Mouse (Mus musculus) kidney, postnatal 14 days (tissue): ENCODE measurements around the gene Zfp747.
"Not testable (repeated sequence)": the region's sequence is repeated elsewhere in the genome, so short reads cannot be mapped to it uniquely, and the experiment has no call there.

ENCODE experiments used
- DNase-seq: peaks from one replicate; pipeline ENCODE4 v3.0.0; 2022; ENCODE audit warnings: mixed read lengths

Gene Zfp747

GRCm38 (mm10) chr7:127371213-127371612 lies 4.6 kb downstream of the Zfp747 start:
- no peak for DNase-seq

- no peak for DNase-seq
Measured at GRCm38 (mm10) chr7:127366249-127366648, 9.6 kb downstream of the Zfp747 start.

DNA sequence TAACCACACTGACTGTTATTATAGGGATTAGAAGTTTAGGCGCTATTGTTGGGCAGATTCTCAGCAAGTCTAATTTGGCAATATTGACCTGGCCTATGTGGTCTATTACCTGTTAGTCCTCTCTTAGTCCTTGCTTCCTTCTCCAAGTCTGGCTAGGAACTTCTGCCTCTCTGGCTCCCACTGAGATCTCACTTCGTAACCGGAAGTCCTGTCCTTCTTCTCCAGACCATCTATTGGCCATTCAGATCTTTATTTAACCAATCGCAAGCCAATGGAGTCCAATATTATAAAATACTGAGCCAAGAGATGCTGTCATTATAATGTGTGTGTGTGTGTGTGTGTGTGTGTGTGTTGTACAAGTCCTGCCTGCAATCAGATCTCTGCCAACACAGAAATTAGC lies 11.7 kb downstream of the Zfp747 start:
- peak; percentile 27 for DNase-seq

GRCm38 (mm10) chr7:127363475-127363921 lies 12.4 kb downstream of the Zfp747 start:
- peak; percentile 53 for DNase-seq

DNA sequence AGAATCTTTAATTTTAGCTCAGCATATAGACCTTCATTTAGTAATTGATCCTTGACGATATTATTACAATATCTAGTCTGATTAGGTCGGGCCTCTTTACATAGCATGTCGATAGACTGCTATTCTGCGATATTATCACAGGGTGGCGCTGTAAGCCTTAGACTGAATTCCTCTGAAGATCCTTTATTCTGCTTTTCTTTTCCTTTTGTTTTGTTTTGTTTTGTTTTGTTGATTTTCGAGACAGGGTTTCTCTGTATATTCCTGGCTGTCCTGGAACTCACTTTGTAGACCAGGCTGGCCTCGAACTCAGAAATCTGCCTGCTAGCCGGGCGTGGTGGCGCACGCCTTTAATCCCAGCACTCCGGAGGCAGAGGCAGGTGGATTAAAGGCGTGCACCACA lies 13.4 kb downstream of the Zfp747 start:
- peak; percentile 52 for DNase-seq

DNA sequence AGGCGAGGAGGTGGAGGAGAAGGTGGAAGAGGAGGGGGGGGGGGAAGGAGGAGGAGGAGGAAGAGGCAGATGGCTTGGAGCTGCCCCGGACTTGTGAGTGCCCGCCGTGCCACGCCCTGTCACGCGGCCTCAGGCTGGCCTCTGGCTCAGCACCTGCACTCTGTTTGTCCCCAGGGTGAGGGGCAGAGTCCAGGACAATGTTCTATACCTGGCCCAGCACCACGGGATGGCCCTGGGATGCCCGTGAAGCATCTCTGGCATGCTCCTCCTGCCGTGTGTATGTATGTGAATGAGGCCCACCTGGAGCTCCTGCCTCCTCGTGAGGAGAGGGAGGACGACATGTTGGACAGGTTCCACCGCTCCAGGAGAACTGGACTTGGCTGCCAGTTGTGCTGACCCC lies 14.4 kb downstream of the Zfp747 start:
- DNase-seq = peak; percentile 49

GRCm38 (mm10) chr7:127360265-127360664 lies 15.6 kb downstream of the Zfp747 start:
- DNase-seq = no peak

- DNase-seq = no peak
Measured at GRCm38 (mm10) chr7:127358472-127358871, 17.4 kb downstream of the Zfp747 start.

- no peak for DNase-seq
Measured at GRCm38 (mm10) chr7:127357871-127358270, 18.0 kb downstream of the Zfp747 start.

DNA sequence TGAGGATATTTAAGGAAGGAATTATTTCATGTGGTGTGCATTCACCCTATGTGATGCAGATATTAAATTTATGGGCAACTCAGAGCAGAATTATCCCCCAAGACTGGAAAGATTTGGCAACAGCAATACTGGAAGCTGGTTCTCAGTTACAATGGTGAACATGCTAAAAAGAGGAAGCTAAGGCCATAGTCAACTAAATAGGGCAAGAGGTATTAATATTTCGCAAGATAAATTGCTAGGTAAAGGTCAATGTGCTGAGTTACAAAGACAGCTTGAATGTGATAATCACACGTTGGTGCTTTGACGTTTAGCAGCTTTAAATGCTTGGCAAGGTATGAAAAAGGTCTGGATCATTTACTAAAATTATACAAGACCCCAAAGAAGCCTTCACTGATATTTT lies 20.1 kb downstream of the Zfp747 start:
- no peak for DNase-seq

GRCm38 (mm10) chr7:127351230-127352004 lies 24.4 kb downstream of the Zfp747 start:
- no peak for DNase-seq

GRCm38 (mm10) chr7:127346676-127347075 lies 29.2 kb downstream of the Zfp747 start:
- DNase-seq = peak; percentile 86

DNA sequence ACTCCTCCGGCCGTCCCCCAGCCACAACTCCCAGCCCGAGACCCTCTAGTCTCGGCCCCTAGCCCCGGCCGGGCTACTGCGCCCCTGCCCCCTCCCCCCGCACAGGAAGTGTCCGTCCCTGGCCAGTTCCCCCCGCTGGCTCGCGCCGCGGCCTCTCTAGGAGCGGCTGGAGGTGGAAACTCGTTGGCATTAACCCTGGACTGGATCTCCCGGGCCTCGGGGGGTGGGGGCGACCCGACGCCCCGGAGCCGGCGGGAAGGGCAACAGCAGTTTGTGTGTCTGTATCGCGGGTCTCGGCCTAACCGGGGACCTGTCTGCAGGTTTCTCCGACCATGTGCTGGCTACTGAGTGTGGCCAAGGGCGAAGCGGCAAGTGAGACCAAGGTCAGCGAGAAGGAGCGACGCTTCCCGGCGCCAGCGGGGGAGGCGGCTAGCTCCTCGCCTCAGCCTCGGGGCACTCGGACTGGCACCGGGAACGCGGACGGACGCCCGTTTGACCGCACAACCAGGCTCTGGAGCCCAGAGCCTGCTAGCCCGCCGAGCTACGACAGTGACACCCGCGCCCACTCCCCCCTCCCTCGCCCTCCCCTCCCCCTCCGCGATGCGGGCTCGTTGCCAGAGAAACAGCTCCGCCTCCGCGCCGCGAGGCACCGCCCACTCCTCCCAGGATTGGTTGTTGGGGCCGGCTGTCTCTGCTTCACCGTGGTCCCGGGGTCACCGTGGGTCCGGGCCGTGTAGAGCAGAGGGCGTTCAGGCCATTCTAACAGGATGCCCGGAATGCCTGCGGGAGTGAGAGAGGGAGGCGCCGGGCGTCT lies 30.1 kb downstream of the Zfp747 start, which contains the start of gene Zfp768:
Gene Zfp768, minus strand, starts transcription at position 78 of the 814 bp plus-strand sequence.
- DNase-seq = peak; percentile 96

- DNase-seq = peak; percentile 83
Measured at GRCm38 (mm10) chr7:127345092-127345491, 30.8 kb downstream of the Zfp747 start.

DNA sequence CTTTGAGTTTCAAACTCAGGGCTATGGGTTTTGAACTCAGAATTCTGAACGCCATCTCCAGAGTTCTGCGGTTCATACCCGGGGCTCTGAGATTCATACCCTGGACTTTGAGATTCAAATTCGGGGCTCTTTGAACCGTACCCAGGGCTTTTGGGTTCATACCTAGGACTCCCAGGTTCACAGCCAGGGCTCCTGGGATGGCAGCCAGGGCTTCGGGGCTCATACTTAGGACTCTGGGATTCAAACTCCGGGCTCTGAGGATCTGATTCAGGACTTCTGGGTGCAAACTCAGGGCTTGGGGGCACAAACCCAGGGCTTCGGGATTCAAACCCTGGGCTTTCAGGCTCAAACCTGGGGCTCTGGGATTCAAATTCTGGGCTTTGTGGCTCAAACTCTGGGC lies 31.5 kb downstream of the Zfp747 start:
- DNase-seq = peak; percentile 32

DNA sequence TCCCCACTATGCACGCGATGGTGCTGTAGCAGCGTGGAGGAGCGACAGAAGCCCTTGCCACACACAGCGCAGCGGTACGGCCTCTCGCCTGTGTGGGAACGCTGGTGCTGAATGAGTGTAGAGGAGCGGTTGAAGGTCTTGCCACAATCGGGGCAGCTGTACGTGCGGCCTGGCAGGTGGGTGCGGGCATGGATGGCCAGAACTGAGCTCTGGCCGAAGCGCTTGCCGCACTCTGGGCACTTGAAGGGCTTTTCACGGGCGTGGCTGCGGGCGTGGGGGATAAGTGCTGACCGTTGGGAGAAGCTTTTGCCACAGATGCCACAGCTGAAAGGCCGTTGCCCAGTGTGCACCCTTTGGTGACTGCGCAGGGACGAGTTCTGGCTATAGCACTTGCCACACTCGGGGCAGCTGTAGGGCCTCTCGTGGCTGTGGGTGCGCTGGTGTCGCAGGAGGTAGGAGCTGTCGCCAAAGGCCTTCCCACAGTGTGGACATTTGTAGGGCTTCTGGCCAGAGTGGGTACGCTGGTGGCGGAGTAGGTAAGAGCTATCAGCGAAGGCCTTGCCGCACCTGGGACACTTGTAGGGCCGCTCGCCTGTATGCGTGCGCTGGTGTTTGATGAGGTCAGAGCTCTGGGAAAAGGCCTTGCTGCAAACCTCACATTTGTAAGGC lies 32.4 kb downstream of the Zfp747 start:
- DNase-seq = peak; percentile 15

DNA sequence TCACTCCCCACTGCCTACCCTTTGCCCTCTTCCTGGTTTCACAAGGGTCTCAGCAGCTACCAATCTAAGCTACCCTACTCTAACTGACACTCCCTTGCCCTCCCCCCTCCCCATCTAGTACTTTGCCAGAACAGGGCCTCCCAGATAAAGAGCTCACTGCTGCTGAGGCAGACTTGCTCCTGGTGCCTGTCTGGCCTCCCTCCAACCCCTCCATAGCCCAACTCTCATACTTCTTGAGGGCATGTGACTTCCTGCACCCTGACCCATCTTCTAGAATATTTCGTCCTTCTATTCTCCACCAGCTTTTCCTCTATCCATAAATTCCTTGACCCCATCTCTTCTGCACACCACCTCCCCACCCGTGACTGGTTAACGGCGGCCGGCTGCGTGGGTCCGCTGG lies 33.0 kb downstream of the Zfp747 start:
- no peak for DNase-seq

GRCm38 (mm10) chr7:127342332-127342731 lies 33.5 kb downstream of the Zfp747 start:
- peak; percentile 47 for DNase-seq

- not testable (repeated sequence) for DNase-seq
Measured at GRCm38 (mm10) chr7:127341861-127342260, 34.0 kb downstream of the Zfp747 start.

- peak; percentile 74 for DNase-seq
Measured at GRCm38 (mm10) chr7:127341356-127341755, 34.5 kb downstream of the Zfp747 start.

DNA sequence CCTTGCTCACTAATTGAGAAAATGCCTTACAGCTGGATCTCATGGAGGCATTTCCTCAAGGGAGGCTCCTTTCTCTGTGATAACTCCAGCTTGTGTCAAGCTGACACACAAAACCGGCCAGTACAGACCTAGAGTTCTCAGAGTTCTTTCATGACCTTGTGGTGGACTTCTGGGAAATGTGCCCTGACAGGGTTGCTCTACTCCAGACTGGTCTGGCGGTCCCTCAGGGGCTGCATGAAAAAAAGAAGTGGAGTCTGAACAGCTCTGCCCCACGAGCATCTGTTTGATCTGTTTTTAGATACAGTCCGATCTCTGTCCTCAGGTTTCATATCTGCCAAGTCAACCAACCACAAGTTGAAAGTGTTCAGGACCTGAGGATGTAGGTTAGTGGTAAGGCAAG lies 38.2 kb downstream of the Zfp747 start:
- peak; percentile 40 for DNase-seq

GRCm38 (mm10) chr7:127335604-127336003 lies 40.2 kb downstream of the Zfp747 start:
- DNase-seq = no peak

DNA sequence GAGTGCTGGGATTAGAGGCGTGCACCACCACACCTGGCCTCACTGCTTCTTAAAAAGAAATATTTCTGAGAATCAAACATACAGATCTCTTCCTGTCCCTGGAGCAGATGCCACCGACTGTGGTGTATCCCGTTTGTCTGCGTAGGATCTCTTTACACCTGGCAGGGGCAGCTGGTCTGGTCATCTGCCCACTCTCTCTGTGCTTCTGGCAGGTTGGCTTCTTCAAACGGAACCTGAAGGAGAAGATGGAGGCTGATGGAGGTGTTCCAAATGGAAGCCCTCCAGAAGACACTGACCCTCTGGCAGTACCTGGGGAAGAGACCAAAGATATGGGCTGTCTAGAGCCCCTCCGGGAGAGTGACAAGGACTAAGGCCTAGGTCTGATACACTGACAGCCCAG lies 42.6 kb downstream of the Zfp747 start:
- no peak for DNase-seq
